Mouse (Mus musculus): ENCODE results near the gene P2ry13.

Gene P2ry13

DNA sequence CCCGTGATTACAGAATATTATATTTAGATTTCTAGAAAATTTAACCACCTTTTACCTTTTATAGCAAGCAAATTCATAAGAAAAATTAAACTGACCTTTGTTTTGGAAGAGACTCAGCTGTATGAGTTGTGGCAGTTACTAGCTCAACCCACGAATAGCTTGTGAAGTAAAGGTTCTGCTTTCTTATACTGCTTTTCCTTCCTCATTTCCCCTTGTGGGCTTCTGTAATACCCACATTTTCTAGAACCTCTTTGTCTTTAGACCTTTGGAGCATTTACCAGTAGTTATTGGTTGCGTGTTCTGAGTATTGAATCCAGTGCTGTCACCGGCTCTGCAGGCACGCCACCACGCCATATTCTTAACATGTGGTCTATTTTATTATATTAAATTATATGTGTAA lies at the start of gene P2ry13:
Gene P2ry13, minus strand, starts transcription at position 156 of the 400 bp plus-strand sequence.
- DNase-seq: no peak

DNA sequence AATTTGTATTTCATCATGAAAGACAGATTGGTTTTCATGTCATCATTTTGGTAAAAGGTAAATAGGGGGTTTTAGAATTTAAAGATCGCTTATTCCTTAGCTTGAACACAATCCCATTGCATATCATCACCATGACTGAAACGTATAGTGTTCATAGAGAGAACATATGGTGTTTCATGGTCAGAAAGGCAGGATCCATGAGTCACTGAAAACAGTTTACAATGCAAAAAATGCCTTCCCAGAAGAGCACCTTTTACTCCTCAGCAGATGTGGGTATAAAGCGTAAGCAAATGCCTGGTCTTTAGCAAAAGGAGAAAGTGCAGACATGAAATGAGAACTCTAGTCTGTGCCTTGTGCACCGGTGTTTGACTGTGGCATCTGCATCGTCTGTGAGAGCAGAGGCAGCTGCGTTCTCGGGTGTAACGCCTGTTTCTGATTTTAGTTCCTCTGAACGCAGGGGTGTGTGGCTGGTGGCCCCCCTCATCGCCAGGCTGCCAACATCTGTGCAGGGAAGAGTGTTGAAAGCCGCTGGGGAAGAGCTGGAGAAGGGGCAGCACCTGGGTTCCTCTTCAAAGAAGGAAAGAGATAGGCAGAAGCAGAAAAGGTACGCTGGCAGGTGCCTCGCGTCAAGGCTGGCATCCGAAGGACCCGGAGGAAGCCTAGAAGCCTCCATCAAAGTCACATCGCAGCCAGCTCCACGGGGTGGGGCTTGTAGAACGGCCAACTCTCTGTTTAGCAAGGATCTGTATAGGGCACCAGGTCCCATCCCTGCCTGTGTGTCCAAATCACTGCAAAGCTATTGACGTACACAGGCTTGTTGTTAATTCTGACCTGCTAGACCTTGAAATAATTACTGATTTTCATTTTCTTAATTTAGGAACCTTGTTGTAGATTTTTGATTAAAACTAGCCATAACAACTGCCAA lies 47.3 kb upstream of the P2ry13 start:
- DNase-seq: no peak

DNA sequence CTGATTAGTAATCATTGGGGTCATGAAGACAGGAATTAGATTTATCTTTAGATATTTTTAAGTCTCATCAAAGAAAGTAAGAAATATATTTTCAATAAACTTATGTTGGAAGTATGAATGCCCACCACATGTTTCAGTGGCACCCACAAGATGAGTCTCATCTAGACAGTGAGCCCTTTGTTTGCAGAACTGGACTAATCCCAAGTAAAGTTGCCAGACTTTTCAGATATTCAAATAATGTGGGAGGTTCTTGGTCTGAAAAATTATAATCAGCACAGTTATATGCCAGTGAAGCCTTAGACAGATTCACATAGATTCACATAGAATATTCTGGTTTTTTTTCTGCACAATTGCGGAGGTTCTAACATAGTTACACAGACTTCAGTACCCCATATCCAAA lies 39.8 kb upstream of the P2ry13 start:
- DNase-seq: no peak

DNA sequence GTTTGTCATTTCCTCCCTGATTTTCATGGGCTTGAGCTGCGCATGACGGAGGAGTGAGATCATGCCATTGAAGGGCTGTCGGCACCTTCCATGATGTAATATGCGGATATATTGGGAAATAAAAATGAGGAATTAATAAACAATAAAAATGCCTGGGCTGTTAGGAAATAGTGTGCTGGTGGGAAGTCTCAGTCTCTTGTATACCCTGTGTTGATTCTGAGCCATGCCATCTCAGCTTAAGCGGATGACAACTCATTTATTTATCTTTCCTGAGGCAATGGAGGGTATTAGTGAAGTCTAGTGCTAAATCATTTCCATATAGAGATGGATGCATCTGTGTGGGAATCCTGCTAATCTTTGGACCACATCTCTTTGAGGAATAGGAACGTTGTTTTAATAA lies 37.3 kb upstream of the P2ry13 start:
- DNase-seq: no peak

DNA sequence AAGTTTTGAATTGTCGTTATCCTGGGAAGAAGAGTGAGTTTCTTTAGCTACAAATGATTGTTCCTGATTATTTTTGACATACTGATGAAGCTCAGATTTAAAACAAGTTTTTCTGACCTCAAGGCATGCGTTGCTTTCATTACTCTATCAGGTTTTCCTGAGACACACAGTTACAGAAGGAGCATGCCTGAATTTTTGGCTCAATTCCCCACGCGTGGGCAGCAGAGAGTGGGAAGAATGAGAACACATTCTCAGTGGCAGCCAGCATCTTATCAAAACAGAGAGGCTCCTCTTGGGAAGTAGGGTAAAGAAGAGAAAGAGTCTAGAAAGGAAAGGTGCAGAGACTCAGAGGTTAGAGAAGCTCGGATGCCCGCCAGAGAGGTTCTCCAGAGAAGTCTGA lies 32.7 kb upstream of the P2ry13 start:
- DNase-seq: no peak

DNA sequence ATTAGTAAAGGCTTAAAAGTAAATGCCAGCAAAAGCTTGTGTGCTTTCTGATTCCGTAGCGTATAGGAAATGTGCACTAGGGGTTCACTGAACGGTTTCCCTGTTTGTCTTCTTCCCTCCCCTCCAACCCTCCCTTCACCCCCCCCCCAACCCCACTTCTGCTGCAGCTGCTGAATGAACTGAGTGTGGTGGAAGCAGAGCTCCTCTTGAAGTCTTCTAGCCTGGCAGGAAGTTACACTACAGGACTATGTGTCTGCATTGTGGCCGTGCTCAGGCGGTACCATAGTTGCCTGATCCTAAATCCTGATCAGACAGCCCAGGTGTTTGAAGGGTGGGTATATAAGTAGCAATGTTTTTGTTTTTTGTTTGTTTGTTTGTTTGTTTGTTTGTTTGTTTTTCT lies 24.2 kb upstream of the P2ry13 start:
- no peak for DNase-seq

DNA sequence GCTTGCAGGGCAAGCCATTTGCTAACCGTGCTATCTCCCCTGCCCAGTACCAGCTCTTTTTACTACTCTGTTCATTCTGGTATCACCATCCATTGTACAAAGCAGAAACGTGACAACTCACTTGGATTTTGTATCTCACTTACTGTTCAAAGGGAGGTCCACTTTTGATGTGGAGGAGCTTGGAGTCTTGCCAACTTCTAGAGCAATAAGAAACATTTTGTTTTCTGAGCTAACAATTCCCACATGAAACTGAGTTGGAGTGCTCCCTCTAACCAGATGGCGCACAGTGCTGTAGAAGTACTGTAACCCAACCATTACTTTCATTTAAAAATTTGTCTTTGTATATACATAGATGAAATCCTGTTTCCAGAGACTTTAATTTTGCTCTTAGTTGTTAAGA lies 20.2 kb upstream of the P2ry13 start:
- DNase-seq: no peak

DNA sequence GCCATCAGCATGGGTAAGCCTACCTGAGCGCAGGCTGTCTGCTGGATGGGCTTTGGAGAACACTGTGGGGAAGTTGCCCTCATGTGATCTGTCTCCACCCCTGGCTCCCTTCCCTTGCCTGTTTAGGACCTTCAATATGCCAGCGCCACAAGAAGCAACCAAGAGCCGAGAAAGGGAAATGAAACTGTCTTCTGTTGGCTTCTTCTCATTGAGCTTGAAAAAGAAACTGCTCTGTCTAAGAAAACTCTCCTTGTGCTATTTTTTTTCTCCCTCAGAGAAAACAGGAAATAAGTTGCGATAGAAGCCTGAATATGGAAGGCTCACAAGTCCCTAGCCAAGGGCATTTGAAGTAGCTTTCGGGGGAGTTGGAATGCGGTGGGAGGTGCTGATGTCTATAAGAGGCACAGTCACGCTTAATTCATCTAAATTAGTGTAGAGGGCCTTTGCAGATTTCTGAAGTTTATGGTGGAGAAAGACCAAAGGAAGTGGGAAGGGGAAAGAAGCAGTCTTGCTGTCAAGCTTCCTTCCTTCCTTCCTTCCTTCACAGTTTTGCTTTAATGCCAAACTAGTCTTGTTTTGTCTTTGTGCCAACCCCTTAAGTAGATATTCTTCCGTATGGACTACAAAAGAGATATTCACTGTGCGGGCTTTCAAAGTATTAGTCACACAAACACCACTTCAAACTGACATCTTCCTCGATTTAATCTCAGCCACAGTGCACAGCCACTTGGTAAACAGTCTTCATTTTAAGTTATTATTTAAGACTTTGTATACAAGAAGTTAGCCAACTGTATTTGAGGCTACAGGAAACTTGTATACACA lies 18.3 kb upstream of the P2ry13 start:
- DNase-seq: no peak

DNA sequence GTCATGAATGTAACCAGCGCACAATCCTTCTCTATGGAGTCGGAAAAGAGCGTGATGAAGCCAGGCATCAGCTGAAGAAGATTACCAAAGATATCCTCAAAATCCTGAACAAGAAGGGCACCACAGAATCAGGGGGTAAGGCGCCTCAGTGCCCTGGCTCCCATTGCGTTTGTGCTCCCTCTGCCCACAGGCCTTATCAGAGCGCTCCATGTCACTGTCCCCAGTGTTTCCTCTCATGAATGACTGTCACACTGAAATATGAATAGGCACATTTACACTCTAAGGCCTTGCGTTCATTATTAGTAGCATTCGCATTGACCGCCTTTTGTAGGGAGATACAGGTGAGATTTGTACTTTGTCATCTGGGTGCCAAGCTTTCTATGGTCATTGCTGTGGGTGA lies 17.0 kb upstream of the P2ry13 start:
- no peak for DNase-seq

DNA sequence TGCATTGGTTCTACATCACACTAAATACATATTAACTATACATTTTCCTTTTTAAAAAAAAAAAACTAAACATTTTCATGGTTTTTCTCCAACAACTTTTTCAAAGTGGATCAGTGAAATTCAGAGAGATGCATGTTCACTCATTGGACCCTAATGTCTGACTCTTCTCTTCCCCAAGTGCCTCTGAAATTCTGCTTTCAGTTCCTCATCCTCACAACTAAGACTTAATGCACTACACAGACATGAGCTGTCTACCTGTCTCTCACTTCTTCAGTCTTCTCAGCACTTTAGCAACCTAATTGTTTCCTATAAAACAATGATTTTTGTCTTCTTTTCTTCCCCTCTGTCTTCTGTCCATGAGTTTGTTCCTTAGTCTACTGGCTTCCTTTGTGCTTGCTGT lies 14.7 kb upstream of the P2ry13 start:
- DNase-seq: no peak

DNA sequence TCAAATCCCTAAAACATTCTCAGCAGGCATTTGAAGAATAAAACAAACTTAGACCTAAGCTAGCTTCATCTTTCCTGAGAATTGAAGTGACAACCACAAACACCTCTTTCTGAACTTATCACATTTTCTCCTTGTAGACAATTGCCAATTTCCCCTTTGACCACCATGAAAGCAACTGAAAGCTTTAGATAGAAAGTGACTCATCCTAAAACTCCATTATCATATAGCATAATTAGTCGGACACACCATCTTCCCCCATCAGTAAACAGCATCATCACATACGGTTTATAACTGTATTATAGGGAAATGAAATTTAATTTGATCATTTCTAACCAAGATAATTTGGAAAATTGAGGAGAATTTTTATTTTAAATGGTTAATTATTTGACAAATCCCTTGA lies 11.6 kb upstream of the P2ry13 start:
- DNase-seq: no peak

DNA sequence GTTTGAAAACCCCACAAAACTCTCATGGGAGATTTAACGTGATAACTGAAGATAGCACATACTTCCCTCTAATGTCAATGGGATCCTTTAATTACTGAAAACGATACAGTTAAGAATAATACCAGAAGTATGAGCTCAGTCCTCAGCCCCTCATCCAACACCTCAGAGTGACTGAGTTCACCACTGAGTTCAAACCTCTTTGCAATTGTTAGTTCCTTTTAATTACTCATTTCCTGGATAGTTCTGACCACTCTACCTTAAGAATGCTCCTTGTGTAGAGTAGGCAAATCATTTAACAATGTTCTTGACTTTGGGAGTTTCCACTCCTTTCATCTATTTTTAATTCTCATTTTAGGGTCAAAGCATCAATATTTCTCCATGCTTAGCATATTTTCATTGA lies 8.6 kb upstream of the P2ry13 start:
- no peak for DNase-seq

DNA sequence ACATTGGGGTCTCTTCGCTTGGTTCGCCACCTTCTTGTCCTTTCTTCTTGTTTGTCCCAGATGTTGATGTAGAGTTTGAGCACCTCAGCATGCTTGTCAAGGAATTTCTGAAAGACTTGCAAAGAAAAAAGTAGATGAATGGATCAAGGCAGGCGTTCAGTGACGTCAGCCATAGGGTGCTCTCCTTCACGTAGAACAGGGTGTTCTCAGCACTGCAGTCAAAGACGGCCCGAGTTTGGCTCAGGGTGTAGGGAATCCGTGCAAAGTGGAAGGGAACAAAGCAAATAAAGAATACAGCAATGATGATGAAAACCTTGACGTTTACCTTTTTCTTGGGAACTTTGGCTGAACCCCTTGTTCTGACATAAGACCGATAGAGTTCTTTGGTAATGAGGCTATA lies 6.5 kb upstream of the P2ry13 start:
- no peak for DNase-seq

DNA sequence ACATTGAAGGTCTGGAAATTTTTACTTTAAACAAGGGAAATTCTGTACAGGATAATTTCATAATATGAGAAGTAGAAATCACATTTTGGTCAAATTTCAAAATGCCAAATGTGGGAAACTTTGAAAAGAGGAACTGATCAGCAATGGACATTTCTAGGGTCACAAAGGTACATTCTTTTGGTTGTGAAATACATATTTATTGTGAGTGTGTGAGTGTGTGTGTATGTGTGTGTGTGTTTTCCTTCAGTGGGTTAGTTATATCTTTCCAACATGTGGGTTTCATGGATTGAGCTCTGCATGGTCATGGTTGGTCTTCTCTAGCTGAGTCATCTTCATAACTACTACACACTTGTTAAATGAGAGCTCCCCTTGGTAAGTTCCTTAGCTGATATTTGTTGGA lies 1.7 kb upstream of the P2ry13 start:
- no peak for DNase-seq

DNA sequence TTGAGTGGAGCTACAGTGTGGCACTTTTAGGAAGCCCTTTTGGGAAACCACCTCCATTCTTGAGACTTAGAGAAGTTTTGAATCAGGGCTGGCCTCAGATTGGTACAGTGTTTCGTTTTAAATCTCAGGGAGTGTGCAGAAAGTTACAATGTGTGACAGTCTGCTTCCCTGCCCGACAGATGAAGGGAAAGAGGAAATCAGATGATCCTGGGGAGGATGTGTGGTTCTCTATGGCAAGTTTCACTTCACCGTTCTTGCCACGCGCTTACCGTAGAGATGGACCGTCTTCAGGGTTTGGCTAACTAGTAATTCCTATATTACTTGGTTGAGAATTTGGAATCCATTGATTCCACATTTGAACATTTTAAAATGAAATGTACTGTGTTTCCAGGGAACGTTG lies 1.1 kb upstream of the P2ry13 start:
- no peak for DNase-seq

DNA sequence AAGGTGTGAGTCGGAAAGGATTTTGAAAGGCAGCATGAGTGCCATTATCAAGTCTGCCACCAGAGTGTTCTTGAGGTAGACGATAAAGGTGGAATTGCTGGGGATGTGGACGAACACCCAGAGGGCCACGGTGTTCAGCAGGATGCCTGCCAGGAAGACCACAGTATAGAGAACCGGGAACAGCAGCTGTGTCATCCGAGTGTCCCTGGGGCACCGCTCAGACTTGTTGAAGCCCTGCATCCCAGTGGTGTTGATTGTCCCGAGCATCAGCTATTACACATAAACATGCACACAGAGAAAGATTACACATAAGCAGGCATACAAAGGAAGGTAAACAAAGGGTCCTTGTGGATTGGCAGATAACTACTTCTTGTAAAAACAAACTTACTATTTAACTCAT lies 593 bp downstream of the P2ry13 start:
- no peak for DNase-seq

DNA sequence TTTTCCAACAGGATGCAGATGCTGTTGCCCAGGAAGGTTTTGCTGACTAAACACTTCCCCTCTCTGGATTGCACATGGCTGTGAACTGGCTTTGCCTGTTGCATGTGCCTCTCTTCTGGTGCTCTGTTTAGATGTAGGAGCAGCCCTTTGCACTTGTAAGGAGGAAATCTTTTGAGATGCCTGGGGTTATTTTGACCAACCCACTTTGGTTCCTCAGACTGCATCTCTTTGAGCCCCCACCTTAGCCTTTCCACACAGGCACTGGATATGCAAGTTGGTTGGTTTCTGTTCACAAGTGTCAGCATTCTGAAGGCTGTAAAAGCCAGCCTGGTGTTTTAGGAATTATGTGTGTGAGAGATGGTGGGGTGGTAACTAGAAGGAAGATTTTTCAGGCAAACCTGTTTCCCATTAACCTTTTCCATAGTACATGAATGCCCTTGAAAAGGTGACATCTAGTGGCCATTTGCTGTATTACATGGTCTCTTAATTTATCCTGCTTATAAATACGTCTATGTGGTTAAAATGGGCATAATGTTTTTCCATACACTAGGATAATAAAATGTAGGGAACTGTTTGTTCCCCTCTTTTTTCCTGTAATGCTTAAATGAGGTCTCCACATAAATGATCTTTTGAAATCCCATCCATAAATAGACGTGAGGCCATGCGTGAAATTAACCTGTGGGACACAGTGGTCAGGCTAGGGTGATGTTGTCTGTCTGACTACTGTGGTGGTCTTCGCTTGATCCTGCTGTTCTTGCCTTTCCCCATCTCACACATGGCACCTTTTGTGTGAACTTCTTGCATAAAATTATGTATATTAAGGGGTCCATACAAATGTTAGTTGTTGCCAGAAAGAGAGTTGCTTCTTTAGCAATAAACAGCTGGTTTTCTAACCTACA lies 1.8 kb downstream of the P2ry13 start:
- peak; percentile 76 for DNase-seq

DNA sequence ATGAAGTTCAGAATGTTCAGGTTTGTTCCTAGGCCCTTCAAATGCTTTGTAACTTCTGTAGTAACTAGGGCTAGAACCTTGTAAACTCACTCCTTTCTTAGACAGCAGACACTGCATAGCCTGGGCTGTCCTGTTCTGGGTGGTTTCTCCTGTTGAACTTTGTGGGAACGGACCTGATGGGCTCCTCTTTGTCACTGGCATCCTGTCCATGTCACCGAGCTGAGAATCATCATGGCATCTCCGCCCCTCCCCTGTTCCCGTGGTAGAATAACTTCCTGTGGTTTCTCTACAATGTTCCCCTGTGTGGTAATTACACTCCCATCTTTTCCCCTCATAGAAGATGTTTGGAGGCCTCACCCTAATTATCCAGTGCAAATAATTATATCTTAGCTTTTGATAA lies 4.7 kb downstream of the P2ry13 start:
- DNase-seq: no peak

DNA sequence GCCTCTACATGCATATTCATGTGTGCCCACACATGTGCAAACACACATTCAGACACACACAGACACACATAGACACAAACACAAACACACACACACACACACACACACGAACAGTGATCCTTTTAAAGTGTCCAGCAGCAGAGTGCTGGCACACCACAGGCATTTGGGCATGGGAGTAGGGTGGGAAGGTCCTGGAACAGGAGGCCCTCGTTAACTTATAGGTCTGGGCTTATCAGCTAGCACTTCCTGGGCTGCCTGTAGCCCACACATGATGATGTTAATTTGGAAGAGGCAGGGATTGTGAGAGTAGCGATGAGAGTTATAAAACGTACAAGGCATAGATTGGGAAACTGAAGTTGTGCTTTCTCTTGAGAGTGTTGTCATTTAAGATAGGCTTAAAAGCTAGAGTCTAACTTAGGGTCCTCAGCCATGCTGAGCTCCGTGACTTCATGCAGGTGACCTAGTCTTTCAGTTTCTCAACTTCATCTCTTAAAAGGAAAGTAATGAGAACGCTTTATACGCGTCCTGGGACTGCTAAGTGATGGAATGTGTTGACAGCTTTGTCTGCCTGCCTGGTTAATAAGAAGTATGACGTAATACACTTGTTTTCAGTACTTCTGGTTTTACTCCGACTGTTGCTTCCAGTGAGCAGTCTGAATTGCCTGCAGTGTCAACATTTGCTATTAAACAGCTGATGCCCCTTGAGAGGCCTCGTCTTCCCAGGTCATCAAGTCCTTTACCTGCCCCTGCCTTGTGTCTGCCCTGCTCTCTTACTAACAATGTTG lies 5.8 kb downstream of the P2ry13 start:
- no peak for DNase-seq

DNA sequence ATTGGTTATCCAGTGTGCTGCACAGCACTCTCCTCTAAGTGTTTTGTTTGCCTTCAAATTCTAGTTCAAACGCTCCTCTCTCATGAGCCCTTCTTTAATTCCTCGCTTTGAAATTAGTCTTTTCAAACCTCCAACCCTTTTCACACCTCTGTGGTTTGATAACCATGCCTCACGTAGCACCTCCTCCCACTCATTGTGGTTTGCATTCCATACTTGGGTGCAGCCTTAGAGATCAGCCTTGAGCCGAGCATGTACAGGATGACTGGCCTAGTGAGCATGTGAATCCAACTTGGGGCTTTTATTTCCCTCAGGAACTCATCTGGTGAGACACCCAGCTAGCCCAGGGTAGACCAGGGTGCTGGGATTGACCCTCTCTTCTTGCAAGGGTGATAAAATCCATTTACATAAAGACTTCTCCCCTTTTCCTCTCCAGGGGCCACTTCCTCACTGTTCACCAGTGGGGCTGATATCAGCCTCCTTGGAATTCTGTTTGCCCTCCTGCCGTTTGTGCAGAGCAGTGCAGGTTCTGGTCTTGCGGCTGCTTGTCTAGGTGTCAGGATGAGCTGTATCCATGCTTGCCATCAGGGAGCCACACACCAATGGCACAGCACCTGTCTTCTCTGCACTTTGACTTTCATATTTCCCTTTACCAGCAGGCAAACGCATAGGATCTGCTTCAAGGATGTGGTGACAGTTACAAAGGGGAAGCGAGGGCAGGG lies 6.7 kb downstream of the P2ry13 start:
- DNase-seq: no peak

DNA sequence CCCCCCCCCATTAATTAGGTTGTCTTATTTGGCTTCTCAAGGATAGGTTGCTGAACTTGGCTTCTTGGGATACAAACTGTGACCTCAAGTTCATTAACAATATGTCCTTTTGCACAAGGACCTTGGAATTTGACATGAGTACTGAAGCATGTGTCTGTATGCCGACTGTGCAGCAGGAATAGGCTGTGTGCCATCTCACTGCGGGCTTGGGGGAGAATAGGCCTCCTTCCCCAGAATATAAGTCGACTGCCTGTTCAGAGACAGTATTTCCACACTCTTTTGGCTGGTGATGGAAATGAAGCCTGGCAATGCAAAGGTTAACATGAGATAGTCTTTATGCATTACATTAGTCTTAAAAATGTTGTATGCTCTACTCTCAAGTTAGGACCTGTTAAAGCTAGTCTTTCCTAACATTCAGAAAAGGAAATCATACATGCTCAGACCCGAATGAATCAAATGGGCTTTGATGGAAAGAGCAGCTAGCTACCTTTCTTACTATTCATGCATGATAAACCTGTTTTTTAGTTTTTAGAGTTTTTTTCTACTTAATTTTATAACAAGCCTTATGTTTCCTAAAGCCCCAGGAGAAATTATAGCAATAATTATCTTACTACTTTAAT lies 13.2 kb downstream of the P2ry13 start:
- DNase-seq: no peak
